Comparison of ENCODE assay signal across 12 mouse cellular contexts in genomic region chr5:103797774-103798173, GRCm38 (mm10).
A peak's percentile ranks its signal among the peaks of the same experiment; 100 is the strongest.
DNase-seq lines count a peak whose midpoint lies in the region; ATAC-seq and TF ChIP-seq lines count a peak whose summit lies in the region.
"Had no signal": no experiment of that assay in that cellular context is flagged by ENCODE, and none has a peak within 500 bp of the region (broad histone marks: within the 10 kb centered on the region; RNA-seq: fewer than 3 reads in every experiment).

No protein-coding gene starts in this region.

- H3K4me3 ChIP-seq in hindbrain, embryonic 15.5 days, result no peak overlapping the region
- H3K4me3 ChIP-seq in hindbrain, embryonic 11.5 days (ENCODE audit: low read depth, low read length), result no peak overlapping the region
- H3K4me3 ChIP-seq in midbrain, postnatal 0 days (ENCODE audit: low read depth, low read length), result no peak overlapping the region
- H3K4me3 ChIP-seq in midbrain, embryonic 16.5 days (ENCODE audit: low read depth, low read length), result no peak overlapping the region
- H3K4me3 ChIP-seq in stomach, postnatal 0 days (ENCODE audit: low read depth, low read length), result no peak overlapping the region
- H3K4me3 ChIP-seq: heart, embryonic 10.5 days had no signal

- no peaks in the 10 kb centered on the region for H3K27me3 ChIP-seq in hindbrain, embryonic 15.5 days
- H3K27me3 ChIP-seq in hindbrain, embryonic 11.5 days (ENCODE audit: control insufficient read depth, insufficient read depth, low read length), result no peaks in the 10 kb centered on the region
- no peaks in the 10 kb centered on the region for H3K27me3 ChIP-seq in midbrain, postnatal 0 days (ENCODE audit: insufficient read depth, low read length)
- H3K27me3 ChIP-seq in midbrain, embryonic 16.5 days (ENCODE audit: control insufficient read depth, insufficient read depth, low read depth, low read length), result no peaks in the 10 kb centered on the region
- no peaks in the 10 kb centered on the region for H3K27me3 ChIP-seq in stomach, postnatal 0 days (ENCODE audit: control insufficient read depth, insufficient read depth, low read length)

- H3K9ac ChIP-seq in hindbrain, embryonic 15.5 days, result no peak overlapping the region
- no peak overlapping the region for H3K9ac ChIP-seq in hindbrain, embryonic 11.5 days (ENCODE audit: low read depth, low read length)
- no peak overlapping the region for H3K9ac ChIP-seq in midbrain, postnatal 0 days (replicated peaks; ENCODE audit: low read length, poor library complexity, severe bottlenecking)
- no peak overlapping the region for H3K9ac ChIP-seq in midbrain, embryonic 16.5 days (ENCODE audit: low read depth, low read length)
- no peak overlapping the region for H3K9ac ChIP-seq in stomach, postnatal 0 days (ENCODE audit: low read length)

- H3K27ac ChIP-seq in hindbrain, embryonic 15.5 days (replicated peaks), result 0 out of 2 replicates have a peak overlapping the region, but pooled peaks have one; percentile 27
- H3K27ac ChIP-seq in hindbrain, embryonic 11.5 days (ENCODE audit: low read depth, low read length), result no peak overlapping the region
- no peak overlapping the region for H3K27ac ChIP-seq in midbrain, postnatal 0 days (ENCODE audit: low read depth, low read length)
- H3K27ac ChIP-seq in midbrain, embryonic 16.5 days (ENCODE audit: low read length), result no peak overlapping the region
- H3K27ac ChIP-seq in stomach, postnatal 0 days (replicated peaks), result no peak overlapping the region; the same call in 1 of the 2 replicates
- H3K27ac ChIP-seq: heart, embryonic 10.5 days had no signal

- 48% methylated on average over 10 of the region's 10 CpGs for WGBS in hindbrain, embryonic 15.5 days
- WGBS in hindbrain, embryonic 11.5 days, result 77% methylated on average over 10 of the region's 10 CpGs
- 52% methylated on average over 10 of the region's 10 CpGs for WGBS in midbrain, postnatal 0 days
- WGBS in midbrain, embryonic 16.5 days, result 56% methylated on average over 10 of the region's 10 CpGs
- 64% methylated on average over 10 of the region's 10 CpGs for WGBS in stomach, postnatal 0 days

- no peak for TF ChIP-seq CTCF in midbrain, postnatal 0 days (IDR thresholded peaks at IDR 0.05)
- TF ChIP-seq CTCF in stomach, postnatal 0 days (IDR thresholded peaks at IDR 0.05; ENCODE audit: low read depth), result no peak

- H3K4me2 ChIP-seq in hindbrain, embryonic 15.5 days, result no peak overlapping the region
- H3K4me2 ChIP-seq in hindbrain, embryonic 11.5 days (replicated peaks; ENCODE audit: low read depth, low read length), result no peak overlapping the region
- no peak overlapping the region for H3K4me2 ChIP-seq in midbrain, postnatal 0 days (ENCODE audit: low read depth, low read length, poor library complexity, severe bottlenecking)
- H3K4me2 ChIP-seq in midbrain, embryonic 16.5 days (ENCODE audit: low read length), result no peak overlapping the region
- H3K4me2 ChIP-seq in stomach, postnatal 0 days (replicated peaks; ENCODE audit: low read depth), result no peak overlapping the region

- no peak for TF ChIP-seq EP300 in stomach, postnatal 0 days (optimal IDR thresholded peaks at IDR 0.05)

- H3K9me3 ChIP-seq in hindbrain, embryonic 15.5 days, result no peaks in the 10 kb centered on the region
- H3K9me3 ChIP-seq in hindbrain, embryonic 11.5 days (ENCODE audit: control insufficient read depth, low read length), result no peaks in the 10 kb centered on the region
- H3K9me3 ChIP-seq in midbrain, postnatal 0 days (ENCODE audit: low read length), result no peaks in the 10 kb centered on the region
- H3K9me3 ChIP-seq in midbrain, embryonic 16.5 days (replicated peaks; ENCODE audit: control insufficient read depth, low read length, poor library complexity, severe bottlenecking), result no peaks in the 10 kb centered on the region
- H3K9me3 ChIP-seq in stomach, postnatal 0 days (ENCODE audit: control insufficient read depth, low read length), result no peaks in the 10 kb centered on the region
- H3K9me3 ChIP-seq: heart, embryonic 10.5 days had no signal

- no peaks in the 10 kb centered on the region for H3K36me3 ChIP-seq in hindbrain, embryonic 15.5 days
- no peaks in the 10 kb centered on the region for H3K36me3 ChIP-seq in hindbrain, embryonic 11.5 days (ENCODE audit: control insufficient read depth, insufficient read depth, low read length)
- no peaks in the 10 kb centered on the region for H3K36me3 ChIP-seq in midbrain, postnatal 0 days (ENCODE audit: insufficient read depth, low read length)
- H3K36me3 ChIP-seq in midbrain, embryonic 16.5 days (ENCODE audit: control insufficient read depth, insufficient read depth, low read length), result no peaks in the 10 kb centered on the region
- H3K36me3 ChIP-seq in stomach, postnatal 0 days (ENCODE audit: control insufficient read depth, insufficient read depth, low read length), result no peaks in the 10 kb centered on the region

- peaks cover 13% of the 10 kb centered on the region for H3K4me1 ChIP-seq in hindbrain, embryonic 15.5 days (replicated peaks)
- no peaks in the 10 kb centered on the region for H3K4me1 ChIP-seq in hindbrain, embryonic 11.5 days (replicated peaks; ENCODE audit: control insufficient read depth, insufficient read depth, low read length)
- H3K4me1 ChIP-seq in midbrain, postnatal 0 days (ENCODE audit: insufficient read depth, low read length), result 0 out of 2 replicates have a peak, but pooled peaks cover 3% of the 10 kb centered on the region
- no peaks in the 10 kb centered on the region; the same call in 1 of the 2 replicates for H3K4me1 ChIP-seq in midbrain, embryonic 16.5 days (ENCODE audit: control insufficient read depth, insufficient read depth, low read length)
- H3K4me1 ChIP-seq in stomach, postnatal 0 days (replicated peaks; ENCODE audit: control insufficient read depth, insufficient read depth), result 0 out of 2 replicates have a peak, but pooled peaks cover 2% of the 10 kb centered on the region

- ATAC-seq in hindbrain, embryonic 15.5 days (ENCODE audit: low FRiP score, low read depth), result peak; percentile 61; the same call in 1 of the 2 replicates
- ATAC-seq in hindbrain, embryonic 11.5 days (ENCODE audit: low FRiP score), result no peak
- no peak for ATAC-seq in midbrain, postnatal 0 days (ENCODE audit: low FRiP score)
- no peak for ATAC-seq in midbrain, embryonic 16.5 days
- ATAC-seq in stomach, postnatal 0 days (ENCODE audit: low FRiP score, low TSS enrichment), result peak; percentile 25; the same call in 1 of the 2 replicates

- DNase-seq in hindbrain, embryonic 11.5 days (ENCODE audit: low spot score), result no peak
- peak; percentile 70 for DNase-seq in midbrain, postnatal 0 days (ENCODE audit: low spot score)
- peak; percentile 45 to 47 for DNase-seq in layer of hippocampus, adult 8-10 months (ENCODE audit: low spot score in 2 of 2)
- DNase-seq in stomach, postnatal 0 days (ENCODE audit: low spot score), result no peak
- no peak for DNase-seq in adrenal gland, adult 2 months
- DNase-seq in lung, postnatal 10 days, result no peak
- DNase-seq: cerebellum, postnatal 14 days; kidney, adult 11 months; retina, postnatal 1 day had no signal

Comparison
In these comparisons a context has a peak if more than half of its experiments do, and no peak if none do; other contexts are left out.
1. ATAC-seq: peak in hindbrain, embryonic 15.5 days (single experiment) and stomach, postnatal 0 days (single experiment); none in hindbrain, embryonic 11.5 days (single experiment), midbrain, postnatal 0 days (single experiment) and midbrain, embryonic 16.5 days (single experiment).
2. DNase-seq: peak in midbrain, postnatal 0 days (single experiment) and layer of hippocampus, adult 8-10 months (2 of 2); none in hindbrain, embryonic 11.5 days (single experiment), stomach, postnatal 0 days (single experiment), adrenal gland, adult 2 months (single experiment) and lung, postnatal 10 days (single experiment).